In the genomic region with DNA sequence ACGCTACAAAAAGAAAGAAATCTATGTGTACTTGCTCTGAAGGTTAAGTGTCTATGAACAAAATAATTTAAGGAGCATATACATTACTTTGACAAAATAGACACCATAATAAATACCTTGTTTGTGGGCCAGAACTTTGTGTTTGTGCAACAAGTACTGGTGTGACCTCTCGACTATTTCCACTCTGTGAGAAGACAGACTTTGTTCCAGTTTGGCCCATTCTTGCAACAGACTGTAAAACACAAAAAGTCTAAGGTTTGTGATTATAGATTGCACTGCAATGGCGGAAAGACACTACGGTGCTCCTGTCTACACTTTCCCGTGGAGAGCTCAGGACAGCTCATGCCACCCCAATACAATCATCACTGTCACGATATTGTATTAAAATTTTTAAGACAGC, we compare ENCODE assay signal across 25 mouse cellular contexts.
"Had no signal": no experiment of that assay in that cellular context is flagged by ENCODE, and none has a peak within 500 bp of the region (broad histone marks: within the 10 kb centered on the region; RNA-seq: fewer than 3 reads in every experiment).

No protein-coding gene starts in this region.

- H3K4me1 ChIP-seq: heart, embryonic 10.5 days; heart, embryonic 12.5 days; hindbrain, embryonic 10.5 days; hindbrain, embryonic 12.5 days; intestine, embryonic 15.5 days; limb, embryonic 10.5 days; limb, embryonic 12.5 days had no signal

- DNase-seq: gastrocnemius, adult 2 months; gastrocnemius, postnatal 10 days; gastrocnemius, postnatal 25 days; heart, adult 18-20 months; heart, postnatal 10 days; heart, postnatal 4 days; kidney, adult 18-20 months; kidney, adult 8-10 months; kidney, postnatal 10 days; kidney, postnatal 25 days; kidney, postnatal 4 days; liver had no signal

- H3K4me2 ChIP-seq: heart, embryonic 12.5 days; hindbrain, embryonic 12.5 days; hindbrain, embryonic 14.5 days; intestine, embryonic 15.5 days; limb, embryonic 12.5 days had no signal

- H3K9me3 ChIP-seq: heart, embryonic 10.5 days; heart, embryonic 12.5 days; hindbrain, embryonic 10.5 days; hindbrain, embryonic 12.5 days; intestine, embryonic 15.5 days; limb, embryonic 10.5 days; limb, embryonic 12.5 days had no signal

- H3K9ac ChIP-seq: heart, embryonic 12.5 days; hindbrain, embryonic 12.5 days; hindbrain, embryonic 14.5 days; intestine, embryonic 15.5 days; limb, embryonic 12.5 days; liver, embryonic 14.5 days had no signal

- H3K27me3 ChIP-seq: heart, embryonic 12.5 days; hindbrain, embryonic 12.5 days; intestine, embryonic 15.5 days; limb, embryonic 12.5 days had no signal

- H3K4me3 ChIP-seq: gastrocnemius, adult 2 months; heart, embryonic 10.5 days; heart, embryonic 12.5 days; hindbrain, embryonic 10.5 days; hindbrain, embryonic 12.5 days; intestine, embryonic 15.5 days; layer of hippocampus, adult 2 months; limb, embryonic 10.5 days; limb, embryonic 12.5 days had no signal

- H3K27ac ChIP-seq: gastrocnemius, adult 2 months; heart, embryonic 10.5 days; hindbrain, embryonic 10.5 days; hindbrain, embryonic 12.5 days; hindbrain, embryonic 14.5 days; intestine, embryonic 15.5 days; layer of hippocampus, adult 2 months; limb, embryonic 10.5 days; limb, embryonic 12.5 days; liver, embryonic 14.5 days had no signal

- ATAC-seq: hindbrain, embryonic 16.5 days; inflammation-experienced regulatory T-cells, adult 6 months; intestine, embryonic 15.5 days; intestine, postnatal 0 days had no signal
